Mouse (Mus musculus) frontal cortex, postnatal 36 days (tissue): Measurements from ENCODE around the gene Lrp3.
"Not testable (repeated sequence)": the region's sequence is repeated elsewhere in the genome, so short reads cannot be mapped to it uniquely, and the experiment has no call there.

ENCODE experiments used
- DNase-seq, 2 experiments: peaks; one replicate each; pipeline ENCODE4 v3.0.0; 2022; ENCODE audit warnings: low spot score in 2 of 2

Gene Lrp3

GRCm38 (mm10) chr7:35215225-35215624 lies at the start of gene Lrp3:
Gene Lrp3, minus strand, starts transcription at chr7:35215498.
- peak; percentile 51 to 60 for DNase-seq

- DNase-seq: peak; percentile 25 to 66
Measured at GRCm38 (mm10) chr7:35264746-35265145, 49.4 kb upstream of the Lrp3 start.

GRCm38 (mm10) chr7:35263595-35264489 lies 48.5 kb upstream of the Lrp3 start:
- DNase-seq: no peak

- no peak for DNase-seq
Measured at GRCm38 (mm10) chr7:35259384-35259783, 44.1 kb upstream of the Lrp3 start.

- DNase-seq: no peak
Measured at GRCm38 (mm10) chr7:35258294-35258693, 43.0 kb upstream of the Lrp3 start.

GRCm38 (mm10) chr7:35252041-35252558 lies 36.8 kb upstream of the Lrp3 start:
- DNase-seq: peak; percentile 27 to 67

GRCm38 (mm10) chr7:35237935-35238334 lies 22.6 kb upstream of the Lrp3 start:
- DNase-seq: not testable (repeated sequence)

- peak; percentile 48 to 67 for DNase-seq
Measured at GRCm38 (mm10) chr7:35235308-35235707, 20.0 kb upstream of the Lrp3 start.

GRCm38 (mm10) chr7:35234361-35235245 lies 19.3 kb upstream of the Lrp3 start:
- DNase-seq: peak; percentile 99 to 100

- DNase-seq: peak in 1 of 2 experiments; percentile 26
Measured at GRCm38 (mm10) chr7:35233861-35234260, 18.6 kb upstream of the Lrp3 start.

GRCm38 (mm10) chr7:35232796-35233455 lies 17.6 kb upstream of the Lrp3 start:
- no peak for DNase-seq

- DNase-seq: no peak
Measured at GRCm38 (mm10) chr7:35230333-35230732, 15.0 kb upstream of the Lrp3 start.

GRCm38 (mm10) chr7:35220694-35221365 lies 5.5 kb upstream of the Lrp3 start:
- DNase-seq: no peak

- DNase-seq: no peak
Measured at GRCm38 (mm10) chr7:35215731-35216130, 433 bp upstream of the Lrp3 start.

GRCm38 (mm10) chr7:35214442-35215222 lies 666 bp downstream of the Lrp3 start:
- no peak for DNase-seq

GRCm38 (mm10) chr7:35211791-35212190 lies 3.5 kb downstream of the Lrp3 start:
- no peak for DNase-seq

- DNase-seq: no peak
Measured at GRCm38 (mm10) chr7:35199755-35200154, 15.5 kb downstream of the Lrp3 start.

- DNase-seq: no peak
Measured at GRCm38 (mm10) chr7:35198981-35199754, 16.1 kb downstream of the Lrp3 start.

- DNase-seq: no peak
Measured at GRCm38 (mm10) chr7:35197022-35197421, 18.3 kb downstream of the Lrp3 start.
